Mouse (Mus musculus) C2C12 (cell line): ENCODE measurements around the gene Jag2.

Experiments used
- CEBPB ChIP-seq: IDR thresholded peaks from one replicate; pipeline ENCODE4 v1.6.1; 2011; ENCODE audit warnings: low read depth, mild to moderate bottlenecking, control low read depth, moderate library complexity
- CTCF ChIP-seq: IDR thresholded peaks from one replicate; pipeline ENCODE4 v1.5.1; 2011; ENCODE audit not compliant: control insufficient read depth, insufficient read depth, insufficient read length
- MAX ChIP-seq: IDR thresholded peaks from one replicate; pipeline ENCODE4 v1.6.1; 2011; ENCODE audit warnings: mild to moderate bottlenecking, control low read depth

DNA sequence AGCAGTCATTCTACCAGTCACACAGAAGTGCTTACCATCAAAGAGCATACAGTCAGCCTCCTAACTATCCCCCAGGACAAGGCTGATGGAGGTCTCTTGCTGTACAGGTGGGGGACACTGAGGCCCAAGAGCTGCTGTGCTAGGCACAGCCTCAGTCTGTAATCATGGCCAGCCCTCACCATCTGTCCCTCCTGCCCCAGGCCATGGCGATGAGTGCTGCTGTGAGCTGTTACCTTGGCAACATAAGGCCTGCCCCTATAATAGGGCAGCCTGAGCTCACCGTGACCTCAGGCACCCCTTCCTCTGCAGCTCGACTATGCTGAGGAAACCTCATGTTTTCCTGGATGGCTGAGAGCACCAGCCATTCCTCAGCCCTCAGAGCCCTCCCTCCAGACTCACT lies 7.0 kb downstream of the Jag2 start:
- TF ChIP-seq CTCF (no peak), MAX (no peak), CEBPB (no peak)
